Mouse (Mus musculus) heart, embryonic 16.5 days (tissue): ENCODE measurements at regions not wholly inside any gene's neighbourhood (a gene's known extent, or its start where the extent isn't known, plus 50 kb on each side); places are given as distances from the start of the nearest gene placed in this dataset.
A peak's percentile ranks its signal among the peaks of the same experiment; 100 is the strongest.

Source experiments
- ATAC-seq: fragments of 200-750 bp; cut with Nextera tagmentation; replicated peaks from 2 replicates; pipeline ENCODE4 v1.8.0; 2017; ENCODE audit warnings: moderate number of reproducible peaks; ENCODE audit not compliant: insufficient read depth, low FRiP score; ENCODE audit errors: extremely low read depth
- H3K27ac ChIP-seq: fragments of 300-500 bp; sonication (generic); 2 replicates; pipeline ENCODE4 v1.5.1; 2014; ENCODE audit warnings: mild to moderate bottlenecking, low read length, control low read depth, moderate library complexity
- H3K27me3 ChIP-seq: fragments of 300-500 bp; sonication (generic); 2 replicates; pipeline ENCODE4 v1.6.1; 2014; ENCODE audit warnings: low read length, mixed read lengths; ENCODE audit not compliant: control insufficient read depth, insufficient read depth
- H3K36me3 ChIP-seq: fragments of 300-500 bp; sonication (generic); 2 replicates; pipeline ENCODE4 v1.6.1; 2014; ENCODE audit not compliant: control insufficient read depth, insufficient read depth
- H3K4me1 ChIP-seq: fragments of 300-500 bp; sonication (generic); 2 replicates; pipeline ENCODE4 v1.6.1; 2014; ENCODE audit warnings: low read length, mixed read lengths; ENCODE audit not compliant: control insufficient read depth, insufficient read depth
- H3K4me2 ChIP-seq: fragments of 300-500 bp; sonication (generic); 2 replicates; pipeline ENCODE4 v1.6.1; 2014; ENCODE audit warnings: low read depth, mild to moderate bottlenecking, control low read depth, low read length
- H3K4me3 ChIP-seq: fragments of 300-500 bp; sonication (generic); 2 replicates; pipeline ENCODE4 v1.5.1; 2014; ENCODE audit warnings: mild to moderate bottlenecking, control low read depth, low read length
- H3K9ac ChIP-seq: fragments of 300-500 bp; sonication (generic); 2 replicates; pipeline ENCODE4 v1.6.1; 2014; ENCODE audit warnings: low read length, control low read depth
- H3K9me3 ChIP-seq: fragments of 300-500 bp; sonication (generic); replicated peaks from 2 replicates; pipeline ENCODE4 v1.6.1; 2016; ENCODE audit warnings: low read length; ENCODE audit not compliant: control insufficient read depth
- WGBS: fragments of 180-500 bp; shearing (Covaris S2); extraction: QIAGEN DNeasy Blood & Tissue Kit; methylation state at CpG from one replicate; pipeline ENCODE4 v1.1.7; 2014; 5-methylcytosine and 5-hydroxymethylcytosine counted together

- Histone ChIP-seq H3K27me3 (no peaks in the 10 kb centered on the region), H3K4me3 (no peak overlapping the region), H3K9me3 (no peaks in the 10 kb centered on the region; the same call in 1 of the 2 replicates), H3K27ac (no peak overlapping the region), H3K4me2 (no peak overlapping the region), H3K4me1 (no peaks in the 10 kb centered on the region), H3K36me3 (no peaks in the 10 kb centered on the region), H3K9ac (no peak overlapping the region)
- WGBS = 62% methylated on average over 5 of the region's 5 CpGs
- no peak for ATAC-seq
Observed at GRCm38 (mm10) chr12:106839618-106840017, 648.8 kb upstream of the 3110018I06Rik start.

- WGBS = 60% methylated on average over 9 of the region's 9 CpGs
- H3K4me3 ChIP-seq = no peak overlapping the region
- H3K4me2 ChIP-seq = no peak overlapping the region
- no peak overlapping the region for H3K9ac ChIP-seq
- no peaks in the 10 kb centered on the region; the same call in 1 of the 2 replicates for H3K9me3 ChIP-seq
- ATAC-seq = no peak
- no peak overlapping the region for H3K27ac ChIP-seq
- no peaks in the 10 kb centered on the region for H3K36me3 ChIP-seq
- no peaks in the 10 kb centered on the region for H3K4me1 ChIP-seq
- no peaks in the 10 kb centered on the region for H3K27me3 ChIP-seq
Observed at GRCm38 (mm10) chr12:106840150-106840651, 648.2 kb upstream of the 3110018I06Rik start.

DNA sequence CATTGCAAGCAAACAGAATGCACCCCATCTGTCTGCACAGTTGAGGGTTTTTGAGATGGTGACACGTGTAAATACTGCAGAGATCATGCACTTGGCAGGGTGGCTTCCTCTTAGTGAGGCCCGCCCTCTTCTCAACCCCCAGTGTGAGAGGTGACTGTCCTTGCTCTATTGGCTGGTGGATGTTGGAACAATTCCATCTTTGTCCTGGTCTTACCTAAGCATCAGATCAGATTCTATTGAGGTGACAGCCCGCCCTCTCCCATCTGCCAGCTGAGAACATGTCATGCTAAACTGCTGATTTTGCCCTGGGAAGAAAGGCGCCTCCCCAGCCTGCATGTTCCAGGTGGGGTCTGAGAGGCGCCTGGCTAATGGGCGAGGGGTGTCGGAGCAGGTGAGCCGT is 646.4 kb upstream of the 3110018I06Rik start:
- H3K4me1 ChIP-seq = no peaks in the 10 kb centered on the region
- no peak overlapping the region for H3K4me3 ChIP-seq
- 71% methylated on average over 8 of the region's 8 CpGs for WGBS
- ATAC-seq = no peak
- no peaks in the 10 kb centered on the region for H3K36me3 ChIP-seq
- no peaks in the 10 kb centered on the region; the same call in 1 of the 2 replicates for H3K9me3 ChIP-seq
- H3K9ac ChIP-seq = no peak overlapping the region
- H3K27ac ChIP-seq = no peak overlapping the region
- no peaks in the 10 kb centered on the region for H3K27me3 ChIP-seq
- H3K4me2 ChIP-seq = no peak overlapping the region

- Histone ChIP-seq H3K4me2 (no peak overlapping the region), H3K4me3 (no peak overlapping the region), H3K27ac (no peak overlapping the region), H3K9ac (no peak overlapping the region), H3K36me3 (no peaks in the 10 kb centered on the region), H3K4me1 (no peaks in the 10 kb centered on the region), H3K9me3 (no peaks in the 10 kb centered on the region; the same call in 1 of the 2 replicates), H3K27me3 (no peaks in the 10 kb centered on the region)
- 59% methylated on average over 8 of the region's 8 CpGs for WGBS
- no peak for ATAC-seq
Observed at GRCm38 (mm10) chr12:106842396-106842795, 646.0 kb upstream of the 3110018I06Rik start.

GRCm38 (mm10) chr12:106851666-106852065 is 636.8 kb upstream of the 3110018I06Rik start:
- Histone ChIP-seq H3K27me3 (no peaks in the 10 kb centered on the region), H3K9me3 (no peaks in the 10 kb centered on the region), H3K4me2 (no peak overlapping the region), H3K4me3 (no peak overlapping the region), H3K9ac (no peak overlapping the region), H3K36me3 (no peaks in the 10 kb centered on the region), H3K27ac (no peak overlapping the region), H3K4me1 (peaks cover 5% of the 10 kb centered on the region)
- 75% methylated on average over 4 of the region's 4 CpGs for WGBS
- no peak for ATAC-seq

- no peaks in the 10 kb centered on the region for H3K9me3 ChIP-seq
- H3K27ac ChIP-seq = no peak overlapping the region
- H3K36me3 ChIP-seq = no peaks in the 10 kb centered on the region
- no peak for ATAC-seq
- H3K4me1 ChIP-seq = peaks cover 5% of the 10 kb centered on the region
- H3K4me3 ChIP-seq = no peak overlapping the region
- 60% methylated on average over 8 of the region's 8 CpGs for WGBS
- H3K4me2 ChIP-seq = 0 out of 2 replicates have a peak overlapping the region, but pooled peaks have one; percentile 13
- H3K27me3 ChIP-seq = no peaks in the 10 kb centered on the region
- H3K9ac ChIP-seq = no peak overlapping the region
Observed at GRCm38 (mm10) chr12:106852736-106853135, 635.7 kb upstream of the 3110018I06Rik start.

GRCm38 (mm10) chr12:106853711-106854240 is 634.7 kb upstream of the 3110018I06Rik start:
- no peak overlapping the region for H3K4me3 ChIP-seq
- WGBS = 67% methylated on average over 11 of the region's 11 CpGs
- peaks cover 5% of the 10 kb centered on the region for H3K4me1 ChIP-seq
- no peaks in the 10 kb centered on the region for H3K27me3 ChIP-seq
- H3K9ac ChIP-seq = no peak overlapping the region
- ATAC-seq = no peak
- H3K36me3 ChIP-seq = no peaks in the 10 kb centered on the region
- no peak overlapping the region for H3K27ac ChIP-seq
- H3K4me2 ChIP-seq = no peak overlapping the region
- no peaks in the 10 kb centered on the region for H3K9me3 ChIP-seq

DNA sequence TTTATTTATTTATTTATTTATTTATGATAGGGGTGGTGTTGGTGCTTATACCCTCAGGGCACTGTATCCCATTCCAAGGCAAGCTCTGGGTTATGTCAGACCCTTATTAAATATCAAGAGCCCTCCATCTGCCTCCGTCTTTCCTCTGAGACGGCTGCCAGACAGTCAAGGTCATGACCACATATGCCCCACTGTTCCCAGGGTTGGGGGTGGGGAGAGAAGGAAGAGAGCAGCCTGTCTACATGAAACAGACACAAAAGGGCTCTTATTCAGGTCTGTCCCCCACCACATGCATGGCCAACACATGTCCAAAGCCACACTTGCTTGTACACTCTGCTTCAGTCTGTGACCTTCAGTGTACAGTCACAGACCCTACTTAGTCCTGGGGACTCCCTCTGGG is 632.9 kb upstream of the 3110018I06Rik start:
- H3K27me3 ChIP-seq = no peaks in the 10 kb centered on the region
- H3K4me3 ChIP-seq = no peak overlapping the region
- no peaks in the 10 kb centered on the region for H3K36me3 ChIP-seq
- H3K4me1 ChIP-seq = peaks cover 5% of the 10 kb centered on the region
- no peak overlapping the region for H3K4me2 ChIP-seq
- no peak overlapping the region for H3K27ac ChIP-seq
- no peaks in the 10 kb centered on the region for H3K9me3 ChIP-seq
- 42% methylated on average over 2 of the region's 2 CpGs for WGBS
- H3K9ac ChIP-seq = no peak overlapping the region
- ATAC-seq = no peak

GRCm38 (mm10) chr12:106861638-106862037 is 626.8 kb upstream of the 3110018I06Rik start:
- no peak overlapping the region for H3K27ac ChIP-seq
- H3K4me2 ChIP-seq = no peak overlapping the region
- H3K36me3 ChIP-seq = no peaks in the 10 kb centered on the region
- no peak overlapping the region for H3K9ac ChIP-seq
- H3K27me3 ChIP-seq = no peaks in the 10 kb centered on the region
- no peaks in the 10 kb centered on the region for H3K4me1 ChIP-seq
- ATAC-seq = no peak
- 82% methylated on average over 5 of the region's 5 CpGs for WGBS
- H3K4me3 ChIP-seq = no peak overlapping the region
- no peaks in the 10 kb centered on the region for H3K9me3 ChIP-seq
